Mouse (Mus musculus) cerebellum, postnatal 4 days (tissue): Measurements from ENCODE around the gene Myof.

Experiments used
- DNase-seq, 2 experiments: peaks; one replicate each; pipeline ENCODE4 v3.0.0; 2022; ENCODE audit warnings: low spot score in 2 of 2, mixed read lengths in 1 of 2

The Myof gene

GRCm38 (mm10) chr19:38003671-38004521 is 39.5 kb downstream of the Myof start:
- no peak for DNase-seq

GRCm38 (mm10) chr19:38002816-38003215 is 40.6 kb downstream of the Myof start:
- DNase-seq: no peak

GRCm38 (mm10) chr19:38000990-38001389 is 42.4 kb downstream of the Myof start:
- DNase-seq: no peak

DNA sequence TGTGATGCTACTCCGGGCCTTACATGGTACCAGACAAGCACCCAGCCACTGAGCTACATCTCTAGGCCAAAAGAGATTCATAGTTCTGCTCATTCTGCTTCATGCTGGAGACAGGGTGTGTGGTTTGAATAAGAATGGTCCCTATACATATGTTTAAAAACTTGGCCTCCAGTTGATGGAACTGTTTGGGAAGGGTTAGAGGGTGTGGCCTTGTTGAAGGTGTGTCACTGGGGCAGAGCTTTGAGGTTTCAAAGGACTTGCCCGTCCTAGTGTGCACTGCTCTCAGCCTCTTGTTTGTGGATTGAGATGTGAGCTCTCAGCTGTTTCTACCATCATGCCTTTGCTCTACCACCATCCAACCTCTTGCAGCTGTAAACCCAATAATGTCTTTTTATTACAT is 43.4 kb downstream of the Myof start:
- no peak for DNase-seq

DNA sequence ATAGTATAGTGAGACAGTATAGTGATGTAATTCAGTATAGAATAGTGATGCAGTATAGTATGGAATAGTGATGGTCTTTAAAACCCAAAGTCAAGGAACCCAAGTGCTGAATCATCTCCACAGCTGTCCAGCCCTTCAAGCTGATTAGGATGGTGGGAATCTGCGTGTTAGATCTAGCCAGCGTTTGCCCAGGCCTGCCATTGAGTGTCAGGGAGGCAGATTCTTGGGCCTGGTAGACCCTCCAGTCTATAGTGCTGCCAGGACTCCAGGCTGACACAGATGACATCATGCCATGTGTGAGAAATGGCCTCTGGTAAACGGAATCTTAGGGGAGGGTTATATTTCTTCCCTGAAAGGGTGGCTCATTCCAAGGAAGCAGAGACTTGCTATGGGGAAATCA is 49.1 kb downstream of the Myof start:
- DNase-seq: no peak

- DNase-seq: no peak
Measured at GRCm38 (mm10) chr19:37992184-37992554, 51.2 kb downstream of the Myof start.

- peak in 1 of 2 experiments; percentile 26 for DNase-seq
Measured at GRCm38 (mm10) chr19:37991399-37992183, 51.8 kb downstream of the Myof start.

- DNase-seq: no peak
Measured at GRCm38 (mm10) chr19:37989971-37990370, 53.4 kb downstream of the Myof start.

DNA sequence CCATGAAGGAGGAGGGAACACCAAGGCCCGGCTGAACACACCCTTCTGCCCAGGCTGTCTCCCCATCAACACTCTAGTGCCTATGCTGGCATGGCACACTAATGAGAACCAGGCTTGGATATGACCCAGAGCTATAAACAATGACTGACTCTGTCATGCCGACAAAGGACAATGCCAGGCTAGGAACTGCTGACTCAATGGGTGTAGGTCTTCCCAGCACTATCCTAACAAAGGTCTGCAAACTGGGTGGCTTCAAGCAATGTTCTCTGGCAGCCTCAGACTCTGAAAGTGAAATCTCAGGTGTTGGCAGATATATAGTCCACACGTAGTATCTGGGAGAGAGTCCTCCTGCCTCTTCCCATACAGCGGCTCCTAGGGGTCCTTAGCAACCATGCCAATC is 55.2 kb downstream of the Myof start:
- DNase-seq: no peak

DNA sequence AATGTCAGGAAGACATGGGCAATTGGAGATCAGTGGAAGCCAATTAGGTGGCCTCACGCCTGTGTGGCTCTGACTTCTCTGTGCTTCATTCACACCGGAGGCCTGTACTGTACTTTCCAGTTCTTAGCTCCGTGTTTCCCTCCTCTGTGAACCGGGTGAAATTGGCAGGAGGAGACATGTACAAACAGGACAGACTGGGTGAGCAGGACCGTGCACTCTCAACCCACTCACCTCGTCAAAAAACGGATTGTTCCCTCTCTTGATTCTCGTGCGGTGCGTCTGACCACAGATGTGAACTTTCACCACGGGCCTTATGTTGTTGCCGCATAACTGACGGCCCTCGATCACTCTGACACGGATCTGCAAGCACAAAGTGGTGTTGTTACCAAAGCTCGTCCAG is 57.6 kb downstream of the Myof start:
- no peak for DNase-seq

GRCm38 (mm10) chr19:37975951-37976350 is 67.4 kb downstream of the Myof start:
- no peak for DNase-seq

DNA sequence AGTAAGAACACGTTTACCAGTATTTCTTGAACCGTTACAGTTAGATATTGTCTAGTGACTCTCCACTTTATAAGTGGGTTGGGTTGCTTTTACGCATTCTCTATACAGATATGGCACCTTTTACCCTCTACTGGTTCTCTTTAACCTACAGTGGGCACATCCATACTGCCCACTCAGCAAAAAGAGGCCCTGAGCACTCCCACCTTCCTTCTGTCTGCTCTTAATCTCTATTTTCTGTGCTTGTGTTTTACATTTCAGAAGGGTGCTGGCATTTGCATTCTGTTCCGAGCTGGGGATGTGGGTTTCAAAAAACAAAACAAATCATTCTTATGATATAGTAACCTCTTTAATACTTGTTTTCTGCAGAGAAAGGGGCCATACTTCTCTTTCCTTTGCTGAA is 72.8 kb downstream of the Myof start:
- DNase-seq: no peak

DNA sequence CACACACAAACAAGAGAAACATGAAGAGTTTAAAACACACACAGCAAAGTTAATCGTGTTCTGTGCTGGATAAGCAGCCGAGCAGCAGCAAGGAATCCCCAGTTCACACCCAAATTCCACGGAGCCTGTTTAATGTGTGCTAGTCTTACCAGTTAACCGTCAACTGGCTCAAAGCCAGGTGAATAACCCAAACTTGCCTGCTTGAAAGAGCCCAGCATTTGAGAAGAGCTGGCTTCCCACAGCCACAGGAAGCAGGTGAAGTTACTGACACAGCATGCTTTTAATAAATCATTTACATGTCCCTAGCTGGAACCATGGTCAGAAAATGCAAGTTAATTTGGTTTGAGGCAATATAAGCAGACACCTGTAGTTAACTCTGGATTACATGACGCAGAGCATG is 73.4 kb downstream of the Myof start:
- no peak for DNase-seq

GRCm38 (mm10) chr19:37965828-37966227 is 77.5 kb downstream of the Myof start:
- no peak for DNase-seq

- no peak for DNase-seq
Measured at GRCm38 (mm10) chr19:37963421-37963820, 80.0 kb downstream of the Myof start.

DNA sequence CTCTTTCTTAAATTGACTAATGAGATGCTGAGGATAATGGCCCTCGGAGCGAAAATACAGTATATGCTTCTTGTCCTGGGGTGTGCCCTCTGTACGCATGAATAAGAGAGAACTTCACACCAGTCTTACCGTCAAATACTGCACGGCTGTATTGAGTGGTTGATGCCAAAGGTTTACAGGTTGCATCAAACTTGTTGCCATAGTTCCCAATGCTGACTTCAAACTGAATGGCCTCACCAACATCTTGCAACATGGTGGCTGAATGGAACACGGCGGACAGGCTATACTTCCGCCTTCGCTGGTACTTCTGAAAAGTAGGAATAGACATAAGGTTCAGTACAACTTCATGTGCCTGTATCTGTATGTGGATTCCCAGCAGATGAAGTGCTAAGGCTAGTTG is 82.6 kb downstream of the Myof start:
- DNase-seq: no peak

DNA sequence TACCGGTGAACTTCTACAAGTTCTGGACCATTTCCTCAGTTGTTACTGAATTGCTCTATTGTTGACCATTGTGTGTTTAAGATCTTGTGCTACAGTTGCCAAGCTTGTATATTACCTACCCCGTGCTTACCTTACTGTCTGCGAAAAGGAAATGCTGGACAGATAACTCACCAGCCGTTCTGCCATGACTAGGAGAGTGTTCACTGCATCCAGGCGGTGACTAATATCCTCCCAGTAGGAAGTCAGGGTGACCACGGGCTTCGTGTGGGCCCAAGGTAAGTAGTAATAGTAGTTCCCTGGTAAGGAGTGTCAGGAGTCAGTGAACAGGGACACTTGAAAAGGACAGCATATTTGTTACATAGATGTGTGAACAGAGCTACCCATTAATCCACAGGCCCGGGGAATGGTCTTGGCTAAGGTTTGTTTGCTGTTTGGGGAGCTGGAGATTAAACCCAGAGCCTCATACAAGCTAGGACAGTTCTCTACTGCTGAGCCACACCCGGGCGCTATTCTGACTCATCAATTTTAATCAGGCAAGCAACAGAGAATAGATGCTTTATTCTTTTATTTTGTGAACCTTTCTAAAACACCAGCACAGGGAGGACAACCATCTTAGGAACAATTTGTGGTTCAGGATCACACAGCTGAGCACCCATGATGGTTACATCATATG is 83.7 kb downstream of the Myof start:
- no peak for DNase-seq

GRCm38 (mm10) chr19:37959076-37959475 is 84.3 kb downstream of the Myof start:
- no peak for DNase-seq

- no peak for DNase-seq
Measured at GRCm38 (mm10) chr19:37957256-37957655, 86.1 kb downstream of the Myof start.

DNA sequence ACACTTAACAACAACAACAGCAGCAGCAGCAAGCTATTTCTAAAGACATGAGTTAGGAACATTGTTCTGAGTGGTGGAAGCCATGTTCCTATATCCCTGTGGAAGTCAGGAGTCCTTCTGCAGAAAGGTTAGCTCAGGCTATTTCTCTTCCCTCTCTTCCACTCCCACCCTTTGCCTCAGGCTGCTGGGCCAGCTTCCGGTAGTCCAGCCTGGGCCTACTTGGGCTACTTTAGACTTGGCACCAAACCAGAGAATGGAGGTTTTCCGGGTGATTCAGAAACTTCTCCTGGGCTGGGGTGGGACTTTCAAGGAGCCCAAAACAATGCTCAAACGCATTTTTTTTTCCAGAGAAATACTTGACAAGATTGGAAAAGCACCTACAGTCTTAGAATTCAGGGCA is 87.4 kb downstream of the Myof start:
- no peak for DNase-seq

- DNase-seq: peak; percentile 53 to 78
Measured at GRCm38 (mm10) chr19:37955425-37956001, 87.9 kb downstream of the Myof start.

DNA sequence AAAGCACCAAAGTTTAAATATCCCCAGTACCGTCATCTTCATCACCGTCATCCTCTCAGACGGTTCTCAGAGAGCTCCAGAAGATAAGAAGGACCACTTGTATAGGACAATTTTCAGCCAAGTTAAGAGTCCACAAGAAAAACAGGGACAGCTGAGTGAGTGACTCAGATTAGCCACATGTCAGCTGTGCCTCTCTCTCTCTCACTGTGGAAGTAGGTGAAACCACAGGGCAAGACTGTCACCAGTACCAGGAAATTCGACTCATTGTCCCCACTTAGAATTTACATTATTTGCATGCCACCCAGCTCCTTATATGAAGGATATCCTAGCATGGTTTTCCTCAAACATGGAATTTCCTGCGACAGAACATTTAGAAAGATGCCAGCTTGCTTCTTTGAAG is 88.6 kb downstream of the Myof start:
- no peak for DNase-seq
